Mouse (Mus musculus) Patski (cell line): Measurements from ENCODE around the gene Lin7b. TPM values are rescaled to one million over a fixed set of nuclear protein-coding genes. Genes with fewer than 3 reads are reported as not detected.

Source experiments
- ATAC-seq: fragments of 100-300 bp; one replicate; pipeline ENCODE4 v1.8.0; 2021
- CTCF ChIA-PET: fragments of 350-600 bp; sonication (Branson Sonifier 250); formaldehyde crosslinking; loops from one replicate; lab custom pipeline; 2022; ENCODE audit warnings: inconsistent platforms; lab: Charles Lee
- POLR2A ChIA-PET: fragments of 350-600 bp; sonication (Branson Sonifier 250); formaldehyde crosslinking; loops from one replicate; lab custom pipeline; 2022; ENCODE audit warnings: antibody characterized with exemption, inconsistent platforms; lab: Charles Lee
- DNase-seq: peaks from one replicate; pipeline ENCODE4 v3.0.0-alpha.2; 2011; ENCODE audit warnings: low read depth, low spot score
- H3K27me3 ChIP-seq: fragments of 371-371 bp; one replicate; pipeline ENCODE4 v1.5.1; 2021
- CTCF ChIP-seq: fragments of 100-300 bp; IDR thresholded peaks from one replicate; pipeline ENCODE4 v1.5.1; 2021
- in situ Hi-C: fragments of 300-500 bp; cut with MboI; formaldehyde crosslinking; loops from 3 replicates; pipeline ENCODE4 v1.11.1; 2018; ENCODE audit warnings: low pct_unique_long_range_greater_than_20kb, mixed read lengths
- polyA plus RNA-seq: library from polyadenylated mRNA; unstranded; gene quantifications from one replicate; pipeline ENCODE4 v1.2.3, GENCODE M21; 2021

Gene Lin7b
- polyA plus RNA-seq, 1 experiment from 2014 or later: 4.7 TPM

GRCm38 (mm10) chr7:45323069-45323468, 47.3 kb downstream of the Lin7b start:
- POLR2A ChIA-PET: interaction anchor here (0.6 kb wide), 1 partner anchor 367 kb away, joined by 4 read pairs; no protein-coding TSS in a partner anchor
- TF ChIP-seq CTCF: no peak
- no peak for ATAC-seq
- DNase-seq: no peak
- in situ Hi-C loops: no loop called here
- CTCF ChIA-PET: interaction anchor here (1.0 kb wide), 1 partner anchor 8 kb away, joined by 3 read pairs; no protein-coding TSS in a partner anchor
- H3K27me3 ChIP-seq: no peaks in the 10 kb centered on the region

- CTCF ChIA-PET: no interaction called here
- no peak for DNase-seq
- no peak for TF ChIP-seq CTCF
- no peaks in the 10 kb centered on the region for H3K27me3 ChIP-seq
- POLR2A ChIA-PET: no interaction called here
- in situ Hi-C loops: no loop called here
- ATAC-seq: no peak
Observed at GRCm38 (mm10) chr7:45322245-45322644, 48.1 kb downstream of the Lin7b start.

Other genes starting within 250 kb of the Lin7b start
- 920 TPM for gene Rps11, start 246.1 kb downstream of the Lin7b start, polyA plus RNA-seq
- gene Rpl13a, start 241.8 kb downstream of the Lin7b start, polyA plus RNA-seq: 1,333 TPM
- gene Gm45713, start 234.4 kb downstream of the Lin7b start, polyA plus RNA-seq: not detected
- gene Flt3l, start 234.2 kb downstream of the Lin7b start, polyA plus RNA-seq: 7.3 TPM
- 68.2 TPM for gene Pih1d1, start 216.3 kb downstream of the Lin7b start, polyA plus RNA-seq
- 48.9 TPM for gene Aldh16a1, start 216.0 kb downstream of the Lin7b start, polyA plus RNA-seq
- gene Slc17a7, start 206.6 kb downstream of the Lin7b start, polyA plus RNA-seq: 0.19 TPM
- not detected for gene Gfy, start 191.0 kb downstream of the Lin7b start, polyA plus RNA-seq
- gene Pth2, start 189.6 kb downstream of the Lin7b start, polyA plus RNA-seq: not detected
- gene Ccdc155, start 165.7 kb downstream of the Lin7b start, polyA plus RNA-seq: 0.03 TPM
- not detected for gene Dkkl1, start 158.4 kb downstream of the Lin7b start, polyA plus RNA-seq
- 94.7 TPM for gene Tead2, start 154.8 kb downstream of the Lin7b start, polyA plus RNA-seq
- gene Cd37, start 131.5 kb downstream of the Lin7b start, polyA plus RNA-seq: 0.81 TPM
- not detected for gene Slc6a16, start 129.5 kb downstream of the Lin7b start, polyA plus RNA-seq
- gene Slc6a21, start 93.1 kb downstream of the Lin7b start, polyA plus RNA-seq: not detected
- 15.0 TPM for gene Trpm4, start 36.8 kb downstream of the Lin7b start, polyA plus RNA-seq
- 0.06 TPM for gene Hrc, start 35.3 kb downstream of the Lin7b start, polyA plus RNA-seq
- 4.1 TPM for gene Ppfia3, start 3.6 kb downstream of the Lin7b start, polyA plus RNA-seq
- gene Snrnp70, start 25.2 kb upstream of the Lin7b start, polyA plus RNA-seq: 328 TPM
- 0.27 TPM for gene Kcna7, start 35.1 kb upstream of the Lin7b start, polyA plus RNA-seq
- 3.0 TPM for gene Ntf5, start 43.1 kb upstream of the Lin7b start, polyA plus RNA-seq
- 0.14 TPM for gene Lhb, start 50.2 kb upstream of the Lin7b start, polyA plus RNA-seq
- gene Gys1, start 64.3 kb upstream of the Lin7b start, polyA plus RNA-seq: 59.3 TPM
- 82.1 TPM for gene Ruvbl2, start 67.5 kb upstream of the Lin7b start, polyA plus RNA-seq
- 15.6 TPM for gene Ftl1, start 89.3 kb upstream of the Lin7b start, polyA plus RNA-seq
- 201 TPM for gene Bax, start 96.3 kb upstream of the Lin7b start, polyA plus RNA-seq
- gene Tulp2, start 111.3 kb upstream of the Lin7b start, polyA plus RNA-seq: 0.47 TPM
- gene Gm45808, start 116.2 kb upstream of the Lin7b start, polyA plus RNA-seq: not detected
- gene Dhdh, start 118.2 kb upstream of the Lin7b start, polyA plus RNA-seq: 0.06 TPM
- gene Nucb1, start 139.8 kb upstream of the Lin7b start, polyA plus RNA-seq: 506 TPM
- gene Ppp1r15a, start 155.7 kb upstream of the Lin7b start, polyA plus RNA-seq: 123 TPM
- 2.2 TPM for gene Plekha4, start 155.7 kb upstream of the Lin7b start, polyA plus RNA-seq
- gene Hsd17b14, start 184.3 kb upstream of the Lin7b start, polyA plus RNA-seq: 1.6 TPM
- 57.2 TPM for gene Bcat2, start 199.6 kb upstream of the Lin7b start, polyA plus RNA-seq
- gene Fgf21, start 244.9 kb upstream of the Lin7b start, polyA plus RNA-seq: 0.14 TPM
- 0.91 TPM for gene Fut1, start 246.7 kb upstream of the Lin7b start, polyA plus RNA-seq